Mouse (Mus musculus): ENCODE measurements around the gene Pip4k2c.
"Not testable (repeated sequence)": the region's sequence is repeated elsewhere in the genome, so short reads cannot be mapped to it uniquely, and the experiment has no call there.

The Pip4k2c gene

DNA sequence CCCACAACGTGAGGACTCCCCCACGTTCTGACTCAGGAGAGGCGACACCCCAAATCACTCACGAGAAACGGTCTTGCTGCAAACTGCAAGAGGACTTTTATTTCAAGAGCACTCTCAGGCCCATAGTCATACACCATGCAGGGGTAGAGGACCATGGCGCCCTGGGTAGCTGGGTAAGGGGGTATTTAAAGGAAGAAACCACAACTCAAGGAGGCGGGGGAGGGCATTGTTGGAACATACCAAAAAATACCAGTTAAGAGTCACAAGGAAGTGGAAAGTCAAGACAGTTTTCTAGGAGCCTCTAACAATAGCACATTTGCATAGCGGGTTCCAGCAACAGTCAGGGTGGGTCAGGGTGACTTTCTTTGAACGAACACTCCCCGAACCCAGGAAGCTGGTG is 58.8 kb downstream of the Pip4k2c start:
- intact Hi-C loops (cut with DNase I) = not testable (repeated sequence)

DNA sequence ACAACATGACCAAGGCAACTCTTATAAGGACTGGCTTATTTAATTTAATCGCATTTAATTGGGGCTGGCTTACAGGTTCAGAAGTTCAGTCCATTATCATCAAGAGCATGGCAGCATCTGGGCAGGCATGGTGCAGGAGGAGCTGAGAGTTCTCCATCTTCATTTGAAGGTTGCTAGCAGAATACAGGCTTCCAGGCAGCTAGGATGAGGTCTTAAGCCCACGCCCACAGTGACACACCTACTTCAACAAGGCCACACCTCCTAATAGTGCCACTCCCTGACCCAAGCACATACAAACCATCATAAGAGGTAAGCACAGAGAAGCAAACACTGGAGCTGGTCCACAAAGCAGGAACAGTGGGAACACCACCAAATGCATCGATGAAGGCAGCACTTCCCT is 60.2 kb downstream of the Pip4k2c start:
- intact Hi-C loops (cut with DNase I) = not testable (repeated sequence)

DNA sequence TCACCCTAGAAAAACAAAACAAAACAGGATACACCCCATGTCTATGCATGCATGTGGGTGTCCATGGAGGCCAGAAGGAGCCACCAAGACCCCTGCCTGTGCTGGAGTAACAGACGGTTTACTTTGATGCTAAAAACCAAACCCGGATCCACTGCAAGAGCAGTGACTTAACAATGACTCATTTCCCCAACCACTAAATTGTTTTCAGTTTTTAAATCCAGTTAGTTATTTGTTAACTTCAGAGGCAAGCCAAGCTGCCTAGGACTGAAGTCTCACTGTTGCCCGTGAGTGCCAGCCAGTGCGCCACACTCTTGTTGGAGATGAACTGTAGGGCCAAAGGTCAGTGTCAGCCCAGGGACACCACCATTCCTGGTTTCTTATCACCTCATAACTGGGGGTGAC is 60.9 kb downstream of the Pip4k2c start:
- intact Hi-C loops (cut with DNase I) = no loop called here

DNA sequence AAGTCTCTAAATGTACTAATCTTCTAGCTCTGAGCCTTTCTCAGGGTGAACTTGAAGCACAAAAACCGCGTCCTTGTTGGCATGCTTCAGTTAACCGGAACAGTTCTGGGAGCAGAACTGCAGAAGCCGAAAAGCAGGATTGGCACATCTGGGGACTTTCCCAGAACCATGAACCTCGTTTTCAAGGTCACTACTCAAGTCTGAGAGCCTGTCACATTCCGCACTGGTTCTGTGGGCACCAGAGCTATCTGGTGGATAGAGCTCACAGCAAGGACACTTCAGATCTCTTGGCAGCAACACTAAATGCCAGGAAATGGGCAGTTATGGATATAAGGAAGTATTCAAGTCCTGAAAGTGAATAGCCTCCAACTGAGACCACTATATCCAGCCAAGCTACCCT is 64.2 kb downstream of the Pip4k2c start:
- intact Hi-C loops (cut with DNase I) = no loop called here
